Mouse (Mus musculus): ENCODE data around the gene P3h1. TPM values are rescaled to one million over a fixed set of nuclear protein-coding genes. Genes with fewer than 3 reads are reported as not detected.

Gene P3h1
- polyA plus RNA-seq, 1 experiment from 2014 or later, result 8.3 TPM

GRCm38 (mm10) chr4:119226751-119227150 is 6.0 kb upstream of the P3h1 start:
- 95% methylated on average over 11 of the region's 11 CpGs for WGBS
- H3K27ac ChIP-seq (ENCODE audit: low read depth, low read length), result no peak overlapping the region
- H3K36me3 ChIP-seq (ENCODE audit: control insufficient read depth, insufficient read depth, low read length), result peaks cover 23% of the 10 kb centered on the region
- H3K9me3 ChIP-seq (ENCODE audit: control insufficient read depth, low read length), result no peaks in the 10 kb centered on the region
- no peak overlapping the region for H3K9ac ChIP-seq (ENCODE audit: low read depth, low read length)
- no peak for ATAC-seq
- no peaks in the 10 kb centered on the region for H3K27me3 ChIP-seq (replicated peaks; ENCODE audit: control insufficient read depth, insufficient read depth, low read length)
- H3K4me3 ChIP-seq (ENCODE audit: low read length), result no peak overlapping the region
- no peak overlapping the region for H3K4me2 ChIP-seq (ENCODE audit: low read length)
- H3K4me1 ChIP-seq (ENCODE audit: control insufficient read depth, insufficient read depth, low read depth, low read length), result peaks cover 5% of the 10 kb centered on the region

GRCm38 (mm10) chr4:119233256-119233901 is 664 bp downstream of the P3h1 start:
- ATAC-seq, result peak; percentile 47
- Histone ChIP-seq H3K9ac (ENCODE audit: low read depth, low read length) (peak overlapping the region; percentile 79), H3K4me2 (ENCODE audit: low read length) (peak overlapping the region; percentile 81), H3K4me3 (ENCODE audit: low read length) (peak overlapping the region; percentile 69), H3K27ac (ENCODE audit: low read depth, low read length) (peak overlapping the region; percentile 63), H3K36me3 (ENCODE audit: control insufficient read depth, insufficient read depth, low read length) (no peaks in the 10 kb centered on the region; the same call in 1 of the 2 replicates), H3K9me3 (ENCODE audit: control insufficient read depth, low read length) (no peaks in the 10 kb centered on the region), H3K4me1 (ENCODE audit: control insufficient read depth, insufficient read depth, low read depth, low read length) (peaks cover 19% of the 10 kb centered on the region), H3K27me3 (replicated peaks; ENCODE audit: control insufficient read depth, insufficient read depth, low read length) (no peaks in the 10 kb centered on the region)
- 0% methylated on average over 36 of the region's 36 CpGs for WGBS

DNA sequence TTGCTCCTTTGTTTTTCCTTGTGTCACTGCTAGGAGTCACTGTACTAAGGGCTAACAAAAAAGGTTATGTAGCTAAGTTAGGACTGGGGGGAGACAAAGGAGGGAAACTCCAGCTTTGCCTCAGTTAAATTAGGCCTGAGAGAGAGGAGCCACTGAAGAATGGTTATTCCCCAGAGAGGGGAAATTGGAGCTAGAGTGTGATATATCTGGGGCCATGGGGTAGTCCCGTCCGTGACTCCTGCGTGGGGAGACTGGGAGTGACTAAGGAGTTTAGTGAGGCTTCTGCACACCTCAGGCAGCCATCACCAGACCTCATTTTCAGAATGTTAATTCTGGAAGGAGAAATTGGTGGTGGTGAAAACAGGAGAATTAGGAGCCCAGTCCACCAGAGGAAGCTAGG is 1.6 kb downstream of the P3h1 start:
- H3K4me3 ChIP-seq (ENCODE audit: low read length), result peak overlapping the region; percentile 69
- H3K4me1 ChIP-seq (ENCODE audit: control insufficient read depth, insufficient read depth, low read depth, low read length), result peaks cover 19% of the 10 kb centered on the region
- 79% methylated on average over 3 of the region's 3 CpGs for WGBS
- H3K36me3 ChIP-seq (ENCODE audit: control insufficient read depth, insufficient read depth, low read length), result no peaks in the 10 kb centered on the region; the same call in 1 of the 2 replicates
- H3K9ac ChIP-seq (ENCODE audit: low read depth, low read length), result no peak overlapping the region
- no peak overlapping the region for H3K27ac ChIP-seq (ENCODE audit: low read depth, low read length)
- ATAC-seq, result no peak
- no peaks in the 10 kb centered on the region for H3K27me3 ChIP-seq (replicated peaks; ENCODE audit: control insufficient read depth, insufficient read depth, low read length)
- no peaks in the 10 kb centered on the region for H3K9me3 ChIP-seq (ENCODE audit: control insufficient read depth, low read length)
- peak overlapping the region; percentile 81 for H3K4me2 ChIP-seq (ENCODE audit: low read length)

- Histone ChIP-seq H3K4me2 (ENCODE audit: low read length) (no peak overlapping the region), H3K27ac (ENCODE audit: low read depth, low read length) (no peak overlapping the region), H3K4me3 (ENCODE audit: low read length) (no peak overlapping the region), H3K9ac (ENCODE audit: low read depth, low read length) (no peak overlapping the region), H3K4me1 (ENCODE audit: control insufficient read depth, insufficient read depth, low read depth, low read length) (peaks cover 11% of the 10 kb centered on the region), H3K9me3 (ENCODE audit: control insufficient read depth, low read length) (no peaks in the 10 kb centered on the region), H3K36me3 (ENCODE audit: control insufficient read depth, insufficient read depth, low read length) (peaks cover 15% of the 10 kb centered on the region), H3K27me3 (replicated peaks; ENCODE audit: control insufficient read depth, insufficient read depth, low read length) (no peaks in the 10 kb centered on the region)
- no peak for ATAC-seq
- WGBS, result 73% methylated on average over 3 of the region's 3 CpGs
Measured at GRCm38 (mm10) chr4:119238661-119239060, 5.9 kb downstream of the P3h1 start.

GRCm38 (mm10) chr4:119239181-119239682 is 6.5 kb downstream of the P3h1 start:
- no peak overlapping the region for H3K4me3 ChIP-seq (ENCODE audit: low read length)
- H3K36me3 ChIP-seq (ENCODE audit: control insufficient read depth, insufficient read depth, low read length), result peaks cover 15% of the 10 kb centered on the region

GRCm38 (mm10) chr4:119241664-119242063 is 8.9 kb downstream of the P3h1 start:
- WGBS, result 85% methylated on average over 14 of the region's 14 CpGs
- H3K9me3 ChIP-seq (ENCODE audit: control insufficient read depth, low read length), result no peaks in the 10 kb centered on the region
- no peak for ATAC-seq
- H3K27me3 ChIP-seq (replicated peaks; ENCODE audit: control insufficient read depth, insufficient read depth, low read length), result no peaks in the 10 kb centered on the region
- H3K4me2 ChIP-seq (ENCODE audit: low read length), result no peak overlapping the region
- no peaks in the 10 kb centered on the region; the same call in 1 of the 2 replicates for H3K4me1 ChIP-seq (ENCODE audit: control insufficient read depth, insufficient read depth, low read depth, low read length)
- no peak overlapping the region for H3K4me3 ChIP-seq (ENCODE audit: low read length)
- peaks cover 22% of the 10 kb centered on the region for H3K36me3 ChIP-seq (ENCODE audit: control insufficient read depth, insufficient read depth, low read length)
- no peak overlapping the region for H3K27ac ChIP-seq (ENCODE audit: low read depth, low read length)
- no peak overlapping the region for H3K9ac ChIP-seq (ENCODE audit: low read depth, low read length)

More at GRCm38 (mm10) chr4:119239181-119239682, 6.5 kb downstream of the P3h1 start:
- WGBS, result 37% methylated on average over 12 of the region's 12 CpGs
- H3K27ac ChIP-seq (ENCODE audit: low read depth, low read length), result peak overlapping the region; percentile 73
- no peaks in the 10 kb centered on the region for H3K9me3 ChIP-seq (ENCODE audit: control insufficient read depth, low read length)
- H3K4me2 ChIP-seq (ENCODE audit: low read length), result peak overlapping the region; percentile 24; the same call in 1 of the 2 replicates
- peak; percentile 56 for ATAC-seq
- H3K4me1 ChIP-seq (ENCODE audit: control insufficient read depth, insufficient read depth, low read depth, low read length), result peaks cover 5% of the 10 kb centered on the region
- H3K9ac ChIP-seq (ENCODE audit: low read depth, low read length), result peak overlapping the region; percentile 41; the same call in 1 of the 2 replicates
- H3K27me3 ChIP-seq (replicated peaks; ENCODE audit: control insufficient read depth, insufficient read depth, low read length), result no peaks in the 10 kb centered on the region

DNA sequence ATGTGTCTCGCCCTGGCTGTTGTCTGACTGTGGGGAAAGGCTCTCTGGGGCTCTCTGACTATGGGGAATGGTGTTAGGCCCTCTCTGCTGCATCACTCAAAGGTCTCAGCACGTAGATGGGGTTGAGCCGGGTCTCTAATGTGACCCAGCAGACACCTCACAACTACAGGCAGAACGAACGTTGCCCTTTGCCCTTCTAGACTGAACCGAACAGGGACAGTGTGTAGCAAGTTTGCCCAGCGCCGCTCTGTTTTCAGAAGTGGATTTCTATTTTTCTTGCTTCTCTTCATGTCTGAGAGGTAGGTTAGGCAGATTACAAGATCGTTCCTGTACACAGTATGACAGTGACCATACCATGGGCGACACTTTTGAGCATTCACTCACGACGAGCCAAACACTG is 9.9 kb downstream of the P3h1 start:
- Histone ChIP-seq H3K27ac (ENCODE audit: low read depth, low read length) (no peak overlapping the region), H3K9me3 (ENCODE audit: control insufficient read depth, low read length) (no peaks in the 10 kb centered on the region)
- 94% methylated on average over 12 of the region's 12 CpGs for WGBS

DNA sequence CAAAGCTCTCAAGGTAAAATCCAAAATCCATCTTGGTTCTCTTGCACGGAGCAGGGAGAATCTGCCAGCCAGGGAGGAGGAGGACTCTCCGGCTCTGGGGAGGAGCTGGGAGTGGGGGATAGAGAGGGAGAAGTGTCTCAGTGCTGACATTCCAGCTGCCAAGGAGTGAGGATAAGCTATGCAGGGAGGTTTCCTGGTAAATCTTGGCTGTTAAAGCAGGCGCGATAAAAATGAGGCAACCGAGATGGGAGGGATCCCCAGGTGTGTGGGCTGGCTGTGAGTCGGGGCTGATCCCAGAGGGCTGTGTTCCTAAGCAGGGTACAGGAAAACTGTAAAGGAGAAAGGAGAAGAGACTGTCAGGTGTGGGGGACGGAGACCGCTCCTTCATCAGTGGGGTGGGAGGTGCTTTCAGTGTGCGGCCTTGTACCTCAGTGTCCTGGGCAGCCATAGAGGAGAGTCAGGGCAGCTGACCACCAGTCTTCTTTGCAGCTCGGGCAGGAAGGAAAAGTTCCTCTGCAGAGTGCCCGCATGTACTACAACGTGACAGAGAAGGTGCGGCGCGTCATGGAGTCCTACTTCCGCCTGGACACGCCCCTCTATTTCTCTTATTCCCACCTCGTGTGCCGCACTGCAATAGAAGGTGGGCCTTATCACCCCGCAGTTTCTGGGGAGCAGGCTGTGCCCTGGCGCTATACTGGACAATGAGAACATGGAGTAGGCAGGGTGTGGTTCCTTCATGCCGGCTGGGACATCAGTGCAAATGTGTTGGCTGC is 11.9 kb downstream of the P3h1 start:
- H3K9me3 ChIP-seq (ENCODE audit: control insufficient read depth, low read length), result no peaks in the 10 kb centered on the region
- peaks cover 22% of the 10 kb centered on the region for H3K36me3 ChIP-seq (ENCODE audit: control insufficient read depth, insufficient read depth, low read length)
- no peak overlapping the region for H3K9ac ChIP-seq (ENCODE audit: low read depth, low read length)
- H3K4me2 ChIP-seq (ENCODE audit: low read length), result no peak overlapping the region
- peaks cover 6% of the 10 kb centered on the region; the same call in 1 of the 2 replicates for H3K4me1 ChIP-seq (ENCODE audit: control insufficient read depth, insufficient read depth, low read depth, low read length)
- H3K4me3 ChIP-seq (ENCODE audit: low read length), result no peak overlapping the region
- H3K27me3 ChIP-seq (replicated peaks; ENCODE audit: control insufficient read depth, insufficient read depth, low read length), result no peaks in the 10 kb centered on the region
- 79% methylated on average over 22 of the region's 22 CpGs for WGBS
- H3K27ac ChIP-seq (ENCODE audit: low read depth, low read length), result no peak overlapping the region
- ATAC-seq, result no peak

More for the DNA sequence above, 9.9 kb downstream of the P3h1 start:
- ATAC-seq, result no peak
- Histone ChIP-seq H3K4me1 (ENCODE audit: control insufficient read depth, insufficient read depth, low read depth, low read length) (peaks cover 2% of the 10 kb centered on the region; the same call in 1 of the 2 replicates), H3K4me2 (ENCODE audit: low read length) (no peak overlapping the region), H3K27me3 (replicated peaks; ENCODE audit: control insufficient read depth, insufficient read depth, low read length) (no peaks in the 10 kb centered on the region), H3K36me3 (ENCODE audit: control insufficient read depth, insufficient read depth, low read length) (peaks cover 22% of the 10 kb centered on the region), H3K4me3 (ENCODE audit: low read length) (no peak overlapping the region), H3K9ac (ENCODE audit: low read depth, low read length) (no peak overlapping the region)

- peak; percentile 36; the same call in 1 of the 2 replicates for ATAC-seq
- no peak overlapping the region for H3K9ac ChIP-seq (ENCODE audit: low read depth, low read length)
- H3K4me3 ChIP-seq (ENCODE audit: low read length), result no peak overlapping the region
- H3K27ac ChIP-seq (ENCODE audit: low read depth, low read length), result no peak overlapping the region
- H3K4me2 ChIP-seq (ENCODE audit: low read length), result no peak overlapping the region
- peaks cover 22% of the 10 kb centered on the region for H3K36me3 ChIP-seq (ENCODE audit: control insufficient read depth, insufficient read depth, low read length)
- H3K27me3 ChIP-seq (replicated peaks; ENCODE audit: control insufficient read depth, insufficient read depth, low read length), result no peaks in the 10 kb centered on the region
- no peaks in the 10 kb centered on the region for H3K9me3 ChIP-seq (ENCODE audit: control insufficient read depth, low read length)
- H3K4me1 ChIP-seq (ENCODE audit: control insufficient read depth, insufficient read depth, low read depth, low read length), result peaks cover 6% of the 10 kb centered on the region; the same call in 1 of the 2 replicates
- WGBS, result 62% methylated on average over 7 of the region's 7 CpGs
Measured at GRCm38 (mm10) chr4:119245556-119245955, 12.8 kb downstream of the P3h1 start.
